Mouse (Mus musculus) erythroblast, embryonic 14.5 days (primary cell): ENCODE measurements around the gene Erich3.

Experiments used
- GATA1 ChIP-seq: IDR thresholded peaks from 2 replicates; pipeline ENCODE4 v1.6.1; 2012; ENCODE audit warnings: low read length, inconsistent platforms, mixed read lengths
- TAL1 ChIP-seq: IDR thresholded peaks from 3 replicates; pipeline ENCODE4 v1.6.1; 2012; ENCODE audit warnings: low read length, inconsistent platforms, mixed read lengths

DNA sequence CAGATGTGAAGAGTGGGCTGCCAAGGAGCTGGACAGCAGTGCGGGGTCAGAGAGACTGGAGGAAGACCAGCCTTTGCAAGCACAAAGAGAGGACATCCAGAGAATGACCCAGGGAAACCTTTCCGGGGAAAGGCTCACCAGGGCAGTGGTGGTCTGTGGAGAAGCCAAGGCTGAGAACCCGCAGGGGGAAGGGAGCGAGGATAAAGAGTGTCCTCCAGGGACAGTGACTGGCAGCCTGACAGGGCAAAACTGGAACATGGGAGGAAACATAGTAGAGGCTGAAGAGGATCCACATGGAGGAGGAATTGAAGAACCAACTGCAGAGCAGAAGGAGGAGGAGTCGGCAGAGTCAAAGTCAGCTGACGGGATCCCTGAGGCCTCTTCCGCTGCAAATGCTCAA lies 100.5 kb downstream of the Erich3 start:
- TF ChIP-seq TAL1: no peak
- no peak for TF ChIP-seq GATA1
